Mouse (Mus musculus): ENCODE data around the gene Ctsz. TPM values are rescaled to one million over a fixed set of nuclear protein-coding genes. Genes with fewer than 3 reads are reported as not detected.

The Ctsz gene
- polyA plus RNA-seq, 1 experiment from 2014 or later = 102 TPM

DNA sequence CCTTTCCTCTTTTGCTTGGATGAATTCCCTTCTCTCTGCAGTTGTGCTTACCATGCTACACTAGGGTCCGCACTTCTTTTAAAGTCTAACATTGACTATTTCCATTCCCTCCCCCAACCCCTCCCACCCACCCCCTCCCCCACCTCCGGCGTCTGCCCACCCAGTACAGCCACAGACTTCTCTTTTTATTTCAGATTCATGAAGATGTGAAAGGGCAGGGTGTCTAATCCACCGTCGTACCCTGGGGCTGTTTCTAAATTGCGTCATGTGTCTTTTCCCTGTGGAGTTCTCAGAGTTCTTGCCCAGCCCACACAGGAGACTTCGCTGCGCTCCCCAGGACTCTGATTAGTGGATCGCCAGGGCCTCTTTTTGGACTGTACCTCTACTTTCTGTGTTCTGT lies 46.3 kb downstream of the Ctsz start:
- no peak overlapping the region for H3K4me2 ChIP-seq
- no peak overlapping the region for H3K27ac ChIP-seq (ENCODE audit: low read depth, low read length)
- no peak overlapping the region for H3K9ac ChIP-seq (ENCODE audit: low read length)
- ATAC-seq (ENCODE audit: low FRiP score) (no peak), DNase-seq (ENCODE audit: low spot score, missing footprints) (no peak)
- H3K27me3 ChIP-seq (ENCODE audit: control insufficient read depth, insufficient read depth, low read length) = no peaks in the 10 kb centered on the region
- WGBS = 65% methylated on average over 9 of the region's 9 CpGs
- H3K4me1 ChIP-seq (ENCODE audit: control insufficient read depth, insufficient read depth, low read length) = no peaks in the 10 kb centered on the region
- H3K4me3 ChIP-seq (ENCODE audit: low read depth, low read length) = no peak overlapping the region
- no peaks in the 10 kb centered on the region for H3K36me3 ChIP-seq (ENCODE audit: control insufficient read depth, insufficient read depth, low read length)
- no peaks in the 10 kb centered on the region for H3K9me3 ChIP-seq (ENCODE audit: control insufficient read depth, low read length)

DNA sequence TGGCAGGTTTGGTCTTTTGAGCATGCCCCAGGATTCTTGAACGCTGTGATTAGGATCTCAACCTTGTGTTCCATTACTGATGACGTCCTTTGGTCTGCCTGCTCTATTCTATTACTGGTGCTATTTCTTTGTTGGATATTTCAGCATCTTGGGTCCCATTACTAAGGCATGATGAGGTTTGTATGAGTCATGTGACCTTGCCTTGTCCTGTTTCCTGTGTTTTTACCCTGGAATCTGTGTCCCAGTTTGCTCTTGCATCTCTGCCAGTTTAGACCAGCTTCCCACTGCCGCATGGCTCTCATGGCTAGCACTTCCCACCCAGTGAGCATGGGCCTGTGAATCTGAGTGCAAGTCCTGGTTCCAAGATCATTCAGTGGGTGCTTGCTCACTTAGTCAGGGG lies 46.9 kb downstream of the Ctsz start:
- ATAC-seq (ENCODE audit: low FRiP score) (no peak), DNase-seq (ENCODE audit: low spot score, missing footprints) (no peak)

DNA sequence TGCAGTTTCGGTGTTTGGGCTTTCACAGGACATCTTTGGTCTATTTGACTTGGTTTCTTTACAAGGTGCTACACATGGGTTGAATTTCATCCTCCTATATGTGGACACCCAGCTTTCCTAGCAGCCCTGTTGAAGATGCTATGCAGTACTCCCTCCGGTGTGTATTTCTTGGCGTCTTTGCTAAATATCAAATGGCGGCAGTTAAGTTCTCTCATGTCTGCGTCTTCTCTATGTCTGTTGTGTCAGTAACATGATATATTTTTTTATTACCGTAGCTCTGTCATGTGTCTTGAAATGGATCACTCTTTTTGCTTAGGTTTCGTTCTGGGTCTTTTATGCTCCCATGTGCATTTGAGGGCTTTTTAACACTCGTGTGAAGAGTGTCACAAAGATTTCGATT lies 57.8 kb downstream of the Ctsz start:
- DNase-seq (ENCODE audit: low spot score, missing footprints) (peak; percentile 80), ATAC-seq (ENCODE audit: low FRiP score) (no peak)
- Histone ChIP-seq H3K36me3 (ENCODE audit: control insufficient read depth, insufficient read depth, low read length) (no peaks in the 10 kb centered on the region), H3K27ac (ENCODE audit: low read depth, low read length) (no peak overlapping the region), H3K4me3 (ENCODE audit: low read depth, low read length) (no peak overlapping the region), H3K4me2 (no peak overlapping the region), H3K9me3 (ENCODE audit: control insufficient read depth, low read length) (no peaks in the 10 kb centered on the region), H3K4me1 (ENCODE audit: control insufficient read depth, insufficient read depth, low read length) (no peaks in the 10 kb centered on the region), H3K27me3 (ENCODE audit: control insufficient read depth, insufficient read depth, low read length) (no peaks in the 10 kb centered on the region), H3K9ac (ENCODE audit: low read length) (no peak overlapping the region)
- WGBS = 88% methylated on average over 9 of the region's 9 CpGs

More for the DNA sequence above, 46.9 kb downstream of the Ctsz start:
- Histone ChIP-seq H3K4me3 (ENCODE audit: low read depth, low read length) (no peak overlapping the region), H3K4me1 (ENCODE audit: control insufficient read depth, insufficient read depth, low read length) (no peaks in the 10 kb centered on the region), H3K27me3 (ENCODE audit: control insufficient read depth, insufficient read depth, low read length) (no peaks in the 10 kb centered on the region), H3K36me3 (ENCODE audit: control insufficient read depth, insufficient read depth, low read length) (no peaks in the 10 kb centered on the region), H3K9me3 (ENCODE audit: control insufficient read depth, low read length) (no peaks in the 10 kb centered on the region), H3K9ac (ENCODE audit: low read length) (no peak overlapping the region), H3K27ac (ENCODE audit: low read depth, low read length) (no peak overlapping the region), H3K4me2 (no peak overlapping the region)
- 91% methylated on average over 3 of the region's 3 CpGs for WGBS

Other genes starting within 250 kb of the Ctsz start
- gene Gnas, start 154.7 kb downstream of the Ctsz start, polyA plus RNA-seq (2014; fragmentation: Nextera tagmentation; extraction: Ambion mirVana) = 1,087 and 1,162 TPM in 2 replicates
- 9.5 and 15.7 TPM in 2 replicates for gene Gm20721, start 92.3 kb downstream of the Ctsz start, polyA plus RNA-seq (2014; fragmentation: Nextera tagmentation; extraction: Ambion mirVana)
- 163 and 164 TPM in 2 replicates for gene Nelfcd, start 23.2 kb downstream of the Ctsz start, polyA plus RNA-seq (2014; fragmentation: Nextera tagmentation; extraction: Ambion mirVana)
- 5.3 and 6.8 TPM in 2 replicates for gene Tubb1, start 11.7 kb upstream of the Ctsz start, polyA plus RNA-seq (2014; fragmentation: Nextera tagmentation; extraction: Ambion mirVana)
- 694 and 705 TPM in 2 replicates for gene Atp5e, start 25.1 kb upstream of the Ctsz start, polyA plus RNA-seq (2014; fragmentation: Nextera tagmentation; extraction: Ambion mirVana)
- gene Prelid3b, start 34.0 kb upstream of the Ctsz start, polyA plus RNA-seq (2014; fragmentation: Nextera tagmentation; extraction: Ambion mirVana) = 129 and 130 TPM in 2 replicates
- 0.01 TPM in 1 of 2 replicates, not detected in the other for gene Zfp831, start 204.5 kb upstream of the Ctsz start, polyA plus RNA-seq (2014; fragmentation: Nextera tagmentation; extraction: Ambion mirVana)